Mouse (Mus musculus): ENCODE data around the gene Gm20425. TPM values are rescaled to one million over a fixed set of nuclear protein-coding genes. Genes with fewer than 3 reads are reported as not detected.

The Gm20425 gene
- polyA plus RNA-seq (2014; fragmentation: Illumina TruSeq; extraction: RNeasy Lipid Tissue Mini Kit (QIAGEN cat#74804); ENCODE audit: low replicate concordance) = 1.7 TPM

GRCm38 (mm10) chr9:103230151-103230951 lies at the start of gene Gm20425, which contains the start of gene Trf:
Gene Gm20425, minus strand, starts transcription at chr9:103230307.
Gene Trf, minus strand, starts transcription at chr9:103230444.

DNA sequence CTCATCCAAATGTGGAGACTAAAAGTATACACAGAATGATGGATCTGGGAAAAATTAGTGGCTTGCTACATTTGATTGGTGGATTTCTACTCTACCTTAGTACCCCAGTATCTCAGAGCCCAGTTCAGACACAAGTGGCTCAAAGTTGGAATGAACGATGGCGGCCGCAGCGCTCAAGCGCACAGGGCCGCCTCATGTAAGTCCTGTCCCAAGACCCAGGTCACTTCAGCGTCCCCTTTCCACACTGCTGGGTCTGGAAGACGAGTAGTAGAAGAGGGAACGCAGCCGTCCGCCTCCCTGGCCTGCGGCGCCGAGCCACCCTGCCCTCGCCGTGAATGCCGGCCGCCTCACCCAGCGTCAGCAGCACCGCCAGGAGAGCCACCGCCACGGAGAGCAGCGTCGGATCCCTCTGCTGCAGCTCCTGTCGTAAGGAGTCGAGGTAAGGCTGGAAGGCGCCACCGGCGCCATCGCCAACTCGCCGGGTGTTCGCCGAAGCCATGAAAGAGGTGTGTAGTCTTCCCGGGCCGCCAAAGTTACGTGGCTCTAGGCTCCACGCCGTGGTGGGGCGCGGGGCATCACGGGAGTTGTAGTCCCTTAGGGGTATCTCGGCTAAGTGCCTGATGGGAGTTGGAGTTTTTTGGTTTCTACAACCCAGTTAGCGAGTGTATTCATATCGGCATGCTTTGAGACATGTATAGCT lies 28.4 kb downstream of the Gm20425 start, which contains the start of gene Srprb:
Srprb (minus strand) TSS at position 577 of the 700 bp plus-strand sequence.

Other genes with a start within 250 kb of the Gm20425 start
- 9.2 TPM for gene Slco2a1, start 241.6 kb downstream of the Gm20425 start, polyA plus RNA-seq (2014; fragmentation: Illumina TruSeq; extraction: RNeasy Lipid Tissue Mini Kit (QIAGEN cat#74804); ENCODE audit: low replicate concordance)
- 1.8 TPM for gene Rab6b, start 118.5 kb downstream of the Gm20425 start, polyA plus RNA-seq (2014; fragmentation: Illumina TruSeq; extraction: RNeasy Lipid Tissue Mini Kit (QIAGEN cat#74804); ENCODE audit: low replicate concordance)
- gene Srprb, start 28.2 kb downstream of the Gm20425 start, polyA plus RNA-seq (2014; fragmentation: Illumina TruSeq; extraction: RNeasy Lipid Tissue Mini Kit (QIAGEN cat#74804); ENCODE audit: low replicate concordance) = 6.3 TPM
- gene Trf, start 137 bp upstream of the Gm20425 start, polyA plus RNA-seq (2014; fragmentation: Illumina TruSeq; extraction: RNeasy Lipid Tissue Mini Kit (QIAGEN cat#74804); ENCODE audit: low replicate concordance) = 29.1 TPM
- gene 1300017J02Rik, start 74.8 kb upstream of the Gm20425 start, polyA plus RNA-seq (2014; fragmentation: Illumina TruSeq; extraction: RNeasy Lipid Tissue Mini Kit (QIAGEN cat#74804); ENCODE audit: low replicate concordance) = not detected
- 32.7 TPM for gene Topbp1, start 74.9 kb upstream of the Gm20425 start, polyA plus RNA-seq (2014; fragmentation: Illumina TruSeq; extraction: RNeasy Lipid Tissue Mini Kit (QIAGEN cat#74804); ENCODE audit: low replicate concordance)
- gene Cdv3, start 135.5 kb upstream of the Gm20425 start, polyA plus RNA-seq (2014; fragmentation: Illumina TruSeq; extraction: RNeasy Lipid Tissue Mini Kit (QIAGEN cat#74804); ENCODE audit: low replicate concordance) = 109 TPM

Measured in small intestine, adult 10 weeks (tissue).